Mouse (Mus musculus): Measurements from ENCODE around the gene Rnf13.

- no peak for TF ChIP-seq POLR2A (IDR thresholded peaks at IDR 0.05; ENCODE audit: insufficient read depth, low read length)
- no peak for TF ChIP-seq EP300 (IDR thresholded peaks at IDR 0.05; ENCODE audit: insufficient read depth, low read depth, low read length)
Observed at GRCm38 (mm10) chr3:57882945-57883344, 147.1 kb downstream of the Rnf13 start.

Measured in ES-Bruce4 (cell line).